Comparison of ENCODE assay signal across 16 mouse cellular contexts in the genomic region with DNA sequence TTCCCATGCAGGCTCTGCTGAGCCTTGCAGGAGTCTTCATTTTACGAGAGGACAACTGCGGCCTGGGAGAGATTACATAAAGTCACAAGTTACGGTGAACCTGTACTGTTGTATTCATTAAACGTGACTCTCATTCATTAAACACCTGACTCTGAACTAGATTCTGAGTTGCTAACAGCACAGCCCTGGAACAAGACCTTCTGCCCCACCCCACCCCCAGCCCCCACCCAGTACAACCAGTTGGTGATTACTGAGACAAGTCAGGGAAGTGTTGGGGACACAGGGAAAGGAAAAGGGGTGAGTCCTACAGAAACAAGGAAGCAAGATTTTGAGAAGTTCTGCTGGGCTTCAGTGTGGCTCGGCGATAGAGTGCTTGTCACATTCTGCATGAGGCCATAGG.
"Had no signal": no experiment of that assay in that cellular context is flagged by ENCODE, and none has a peak within 500 bp of the region (broad histone marks: within the 10 kb centered on the region; RNA-seq: fewer than 3 reads in every experiment).

No protein-coding gene starts in this region.

- ATAC-seq: lung, postnatal 0 days; midbrain, embryonic 16.5 days had no signal

- DNase-seq: kidney, adult 18-20 months; kidney, postnatal 14 days; lung, adult 2 months; lung, postnatal 4 days; retina, postnatal 1 day; right cerebral cortex, postnatal 4 days; spleen, adult 18-20 months; thymus, adult 18-20 months; thymus, postnatal 14 days had no signal

- H3K4me2 ChIP-seq: kidney, embryonic 15.5 days; limb, embryonic 13.5 days; midbrain, embryonic 12.5 days; neural tube, embryonic 13.5 days had no signal

- H3K9me3 ChIP-seq: kidney, embryonic 15.5 days; limb, embryonic 13.5 days; midbrain, embryonic 12.5 days; neural tube, embryonic 13.5 days had no signal

- H3K9ac ChIP-seq: kidney, embryonic 15.5 days; limb, embryonic 13.5 days; liver, embryonic 14.5 days; midbrain, embryonic 12.5 days; neural tube, embryonic 13.5 days had no signal

- H3K27ac ChIP-seq: kidney, embryonic 15.5 days; limb, embryonic 13.5 days; liver, embryonic 14.5 days; midbrain, embryonic 12.5 days; neural tube, embryonic 13.5 days had no signal

- H3K27me3 ChIP-seq: kidney, embryonic 15.5 days; limb, embryonic 13.5 days; midbrain, embryonic 12.5 days; neural tube, embryonic 13.5 days had no signal

- H3K4me3 ChIP-seq: kidney, embryonic 15.5 days; limb, embryonic 13.5 days; midbrain, embryonic 12.5 days; neural tube, embryonic 13.5 days had no signal
